Mouse (Mus musculus) heart, postnatal 0 days (tissue): ENCODE measurements around the gene Atg4d. TPM values are rescaled to one million over a fixed set of nuclear protein-coding genes. Genes with fewer than 3 reads are reported as not detected.

Source experiments
- ATAC-seq: fragments of 200-750 bp; cut with Nextera tagmentation; 2 replicates; pipeline ENCODE4 v1.8.0; 2017; ENCODE audit warnings: low read depth, moderate number of reproducible peaks, moderate library complexity; ENCODE audit not compliant: insufficient read depth
- DNase-seq: peaks from one replicate; pipeline ENCODE4 v3.0.0-alpha.2; 2016; ENCODE audit warnings: low spot score
- H3K27ac ChIP-seq: fragments of 300-500 bp; sonication (generic); 2 replicates; pipeline ENCODE4 v1.5.1; 2014; ENCODE audit warnings: low read depth, mild to moderate bottlenecking
- H3K27me3 ChIP-seq: fragments of 300-500 bp; sonication (generic); 2 replicates; pipeline ENCODE4 v1.6.1; 2014; ENCODE audit warnings: low read length, mixed read lengths; ENCODE audit not compliant: control insufficient read depth, insufficient read depth
- H3K36me3 ChIP-seq: fragments of 300-500 bp; sonication (generic); replicated peaks from 2 replicates; pipeline ENCODE4 v1.6.1; 2014; ENCODE audit warnings: low read length, mixed read lengths; ENCODE audit not compliant: control insufficient read depth, insufficient read depth
- H3K4me1 ChIP-seq: fragments of 300-500 bp; sonication (generic); 2 replicates; pipeline ENCODE4 v1.6.1; 2014; ENCODE audit warnings: antibody characterized with exemption; ENCODE audit not compliant: control insufficient read depth, insufficient read depth
- H3K4me2 ChIP-seq: fragments of 300-500 bp; sonication (generic); 2 replicates; pipeline ENCODE4 v1.6.1; 2014; ENCODE audit warnings: low read depth, mild to moderate bottlenecking, low read length, moderate library complexity
- H3K4me3 ChIP-seq: fragments of 300-500 bp; sonication (generic); 2 replicates; pipeline ENCODE4 v1.5.1; 2014; ENCODE audit warnings: low read depth, low read length
- H3K9ac ChIP-seq: fragments of 300-500 bp; sonication (generic); replicated peaks from 2 replicates; pipeline ENCODE4 v1.6.1; 2014; ENCODE audit warnings: low read depth, low read length, mixed read lengths
- H3K9me3 ChIP-seq: fragments of 300-500 bp; sonication (generic); replicated peaks from 2 replicates; pipeline ENCODE4 v1.6.1; 2016; ENCODE audit warnings: low read length; ENCODE audit not compliant: control insufficient read depth
- CTCF ChIP-seq: IDR thresholded peaks from 2 replicates; pipeline ENCODE4 v1.5.1; 2016; ENCODE audit warnings: antibody characterized with exemption, control low read depth, low read depth
- EP300 ChIP-seq: IDR thresholded peaks from 2 replicates; pipeline ENCODE4 v1.6.1; 2016; ENCODE audit warnings: antibody characterized with exemption, low read depth
- WGBS: fragments of 180-500 bp; shearing (Covaris S2); extraction: QIAGEN DNeasy Blood & Tissue Kit; methylation state at CpG from one replicate; pipeline ENCODE4 v1.1.7; 2014; 5-methylcytosine and 5-hydroxymethylcytosine counted together
- polyA plus RNA-seq: library from polyadenylated mRNA; unstranded; fragments of >200 nt; fragmentation: Nextera tagmentation; extraction: Ambion mirVana; gene quantifications from 2 replicates; pipeline ENCODE4 v1.2.1, GENCODE M21; 2015
- total RNA-seq: library from RNA; depleted of rRNA; stranded (reverse); fragments of >200 nt; gene quantifications from 2 replicates; pipeline ENCODE4 v1.2.3, GENCODE M21; 2014; ENCODE audit warnings: low replicate concordance

The Atg4d gene
- total and polyA plus RNA-seq, 2 experiments from 2014 or later, result 56.1 to 67.4 TPM

GRCm38 (mm10) chr9:21233366-21233765, 31.7 kb upstream of the Atg4d start:
- Histone ChIP-seq H3K4me1 (peaks cover 9% of the 10 kb centered on the region; the same call in 1 of the 2 replicates), H3K9me3 (no peaks in the 10 kb centered on the region), H3K4me2 (no peak overlapping the region), H3K9ac (no peak overlapping the region), H3K36me3 (peaks cover 67% of the 10 kb centered on the region), H3K27ac (no peak overlapping the region), H3K4me3 (no peak overlapping the region), H3K27me3 (no peaks in the 10 kb centered on the region)
- no peak for ATAC-seq
- WGBS, result 90% methylated on average over 29 of the region's 29 CpGs
- TF ChIP-seq EP300 (no peak), CTCF (no peak)
- DNase-seq, result no peak

GRCm38 (mm10) chr9:21233805-21234204, 31.3 kb upstream of the Atg4d start:
- Histone ChIP-seq H3K4me3 (no peak overlapping the region), H3K27ac (no peak overlapping the region), H3K9me3 (no peaks in the 10 kb centered on the region), H3K9ac (no peak overlapping the region), H3K4me2 (no peak overlapping the region), H3K27me3 (no peaks in the 10 kb centered on the region), H3K36me3 (peaks cover 67% of the 10 kb centered on the region), H3K4me1 (peaks cover 9% of the 10 kb centered on the region; the same call in 1 of the 2 replicates)
- ATAC-seq (no peak), DNase-seq (no peak)
- TF ChIP-seq EP300 (no peak), CTCF (no peak)
- WGBS, result 84% methylated on average over 28 of the region's 28 CpGs

GRCm38 (mm10) chr9:21235341-21235740, 29.8 kb upstream of the Atg4d start:
- WGBS, result 90% methylated on average over 4 of the region's 4 CpGs
- Histone ChIP-seq H3K9ac (no peak overlapping the region), H3K27me3 (no peaks in the 10 kb centered on the region), H3K4me3 (no peak overlapping the region), H3K4me2 (no peak overlapping the region), H3K4me1 (peaks cover 9% of the 10 kb centered on the region; the same call in 1 of the 2 replicates), H3K27ac (no peak overlapping the region), H3K9me3 (no peaks in the 10 kb centered on the region), H3K36me3 (peaks cover 60% of the 10 kb centered on the region)
- no peak for ATAC-seq
- DNase-seq, result no peak
- TF ChIP-seq CTCF (no peak), EP300 (no peak)

GRCm38 (mm10) chr9:21236991-21237367, 28.1 kb upstream of the Atg4d start:
- TF ChIP-seq CTCF (no peak), EP300 (no peak)
- Histone ChIP-seq H3K36me3 (peaks cover 45% of the 10 kb centered on the region), H3K4me3 (peak overlapping the region; percentile 85), H3K27me3 (no peaks in the 10 kb centered on the region), H3K4me2 (peak overlapping the region; percentile 67), H3K4me1 (peaks cover 9% of the 10 kb centered on the region; the same call in 1 of the 2 replicates), H3K27ac (peak overlapping the region; percentile 97), H3K9me3 (no peaks in the 10 kb centered on the region), H3K9ac (peak overlapping the region; percentile 94; the same call in 1 of the 2 replicates)
- DNase-seq, result no peak
- WGBS, result 75% methylated on average over 25 of the region's 25 CpGs
- ATAC-seq, result no peak

- peaks cover 9% of the 10 kb centered on the region; the same call in 1 of the 2 replicates for H3K4me1 ChIP-seq
- peak overlapping the region; percentile 94 for H3K9ac ChIP-seq
- peaks cover 39% of the 10 kb centered on the region for H3K36me3 ChIP-seq
- DNase-seq, result no peak
- peak overlapping the region; percentile 97 for H3K27ac ChIP-seq
- H3K4me2 ChIP-seq, result peak overlapping the region; percentile 67
- TF ChIP-seq EP300 (no peak), CTCF (peak; percentile 20; the same call in 1 of the 2 replicates)
- peak; percentile 15; the same call in 1 of the 2 replicates for ATAC-seq
- no peaks in the 10 kb centered on the region for H3K9me3 ChIP-seq
- WGBS, result 13% methylated on average over 19 of the region's 19 CpGs
- peak overlapping the region; percentile 85 for H3K4me3 ChIP-seq
- H3K27me3 ChIP-seq, result peaks cover 3% of the 10 kb centered on the region; the same call in 1 of the 2 replicates
These were observed 27.6 kb upstream of the Atg4d start for GRCm38 (mm10) chr9:21237368-21238003.
